Mouse (Mus musculus) heart, embryonic 11.5 days (tissue): Measurements from ENCODE around the gene Glcci1. TPM values are rescaled to one million over a fixed set of nuclear protein-coding genes. Genes with fewer than 3 reads are reported as not detected.
"Not testable (repeated sequence)": the region's sequence is repeated elsewhere in the genome, so short reads cannot be mapped to it uniquely, and the experiment has no call there.

Experiments
- ATAC-seq: fragments of 200-750 bp; cut with Nextera tagmentation; replicated peaks from 2 replicates; pipeline ENCODE4 v1.8.0; 2017; ENCODE audit warnings: moderate library complexity; ENCODE audit not compliant: insufficient number of reproducible peaks, low FRiP score, low TSS enrichment
- H3K27ac ChIP-seq: fragments of 300-500 bp; sonication (generic); 2 replicates; pipeline ENCODE4 v1.5.1; 2014; ENCODE audit warnings: mild to moderate bottlenecking, low read depth, low read length
- H3K27me3 ChIP-seq: fragments of 300-500 bp; sonication (generic); 2 replicates; pipeline ENCODE4 v1.6.1; 2014; ENCODE audit warnings: mild to moderate bottlenecking, low read length, mixed read lengths; ENCODE audit not compliant: control insufficient read depth, insufficient read depth
- H3K36me3 ChIP-seq: fragments of 300-500 bp; sonication (generic); 2 replicates; pipeline ENCODE4 v1.6.1; 2014; ENCODE audit warnings: mild to moderate bottlenecking, low read length, moderate library complexity, mixed read lengths; ENCODE audit not compliant: control insufficient read depth, insufficient read depth
- H3K4me1 ChIP-seq: fragments of 300-500 bp; sonication (generic); 2 replicates; pipeline ENCODE4 v1.6.1; 2014; ENCODE audit warnings: low read length; ENCODE audit not compliant: control insufficient read depth, insufficient read depth
- H3K4me2 ChIP-seq: fragments of 300-500 bp; sonication (generic); 2 replicates; pipeline ENCODE4 v1.6.1; 2014; ENCODE audit warnings: mild to moderate bottlenecking, moderate library complexity
- H3K4me3 ChIP-seq: fragments of 300-500 bp; sonication (generic); 2 replicates; pipeline ENCODE4 v1.5.1; 2014; ENCODE audit warnings: low read depth, low read length
- H3K9ac ChIP-seq: fragments of 300-500 bp; sonication (generic); 2 replicates; pipeline ENCODE4 v1.6.1; 2014; ENCODE audit warnings: mild to moderate bottlenecking, low read depth, low read length, moderate library complexity
- H3K9me3 ChIP-seq: fragments of 300-500 bp; sonication (generic); replicated peaks from 2 replicates; pipeline ENCODE4 v1.6.1; 2016; ENCODE audit warnings: low read length; ENCODE audit not compliant: control insufficient read depth
- WGBS: fragments of 180-500 bp; shearing (Covaris S2); extraction: QIAGEN DNeasy Blood & Tissue Kit; methylation state at CpG from one replicate; pipeline ENCODE4 v1.1.7; 2014; ENCODE audit not compliant: insufficient replicate concordance; 5-methylcytosine and 5-hydroxymethylcytosine counted together
- polyA plus RNA-seq: library from polyadenylated mRNA; unstranded; fragments of >200 nt; fragmentation: Nextera tagmentation; extraction: Ambion mirVana; gene quantifications from 2 replicates; pipeline ENCODE4 v1.2.1, GENCODE M21; 2014

Glcci1 gene
- polyA plus RNA-seq, 1 experiment from 2014 or later, result 7.4 TPM

DNA sequence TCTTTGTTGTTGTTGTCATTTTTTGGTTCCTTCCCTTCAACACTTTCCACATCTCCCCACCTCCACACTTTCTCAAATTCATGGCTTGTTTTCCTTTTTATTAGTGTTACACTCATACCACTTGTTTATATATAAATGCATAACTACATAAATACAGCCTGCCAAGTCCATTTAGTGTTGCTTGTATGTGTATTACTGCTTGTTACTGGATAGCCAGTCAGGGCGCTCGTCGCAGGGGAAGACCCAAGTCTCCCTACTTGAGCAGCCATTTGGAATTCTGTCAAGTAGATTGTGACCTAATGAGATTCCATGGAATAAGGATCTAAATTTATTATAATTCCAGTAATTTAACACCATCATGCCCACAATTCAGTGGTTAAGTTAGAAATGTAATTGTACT is 10.3 kb downstream of the Glcci1 start:
- Histone ChIP-seq H3K27ac (no peak overlapping the region), H3K4me3 (no peak overlapping the region), H3K27me3 (no peaks in the 10 kb centered on the region), H3K4me2 (no peak overlapping the region), H3K36me3 (no peaks in the 10 kb centered on the region), H3K9ac (no peak overlapping the region), H3K9me3 (no peaks in the 10 kb centered on the region), H3K4me1 (no peaks in the 10 kb centered on the region; the same call in 1 of the 2 replicates)
- ATAC-seq, result no peak
- 90% methylated on average over 3 of the region's 3 CpGs for WGBS

DNA sequence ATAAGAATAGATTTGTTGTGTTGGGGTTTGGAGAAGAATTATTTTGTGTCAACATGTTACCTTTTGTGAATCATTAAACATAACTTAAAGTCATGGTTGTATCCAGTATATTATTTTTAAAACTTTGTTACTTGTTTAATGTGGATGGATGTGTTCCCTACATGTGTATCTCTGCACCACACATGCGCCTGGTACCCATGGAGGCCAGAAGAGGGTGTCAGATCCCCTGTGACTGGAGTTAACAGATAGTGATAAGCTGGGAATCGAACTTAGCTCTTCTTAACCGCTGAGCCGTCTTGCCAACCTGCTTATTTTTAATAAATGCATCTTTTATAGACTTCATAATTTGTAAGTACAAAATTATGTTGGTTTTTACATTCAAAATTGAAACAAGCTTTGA is 11.8 kb downstream of the Glcci1 start:
- Histone ChIP-seq H3K4me3 (no peak overlapping the region), H3K4me2 (no peak overlapping the region), H3K9me3 (no peaks in the 10 kb centered on the region), H3K9ac (no peak overlapping the region), H3K27me3 (no peaks in the 10 kb centered on the region), H3K27ac (no peak overlapping the region), H3K4me1 (no peaks in the 10 kb centered on the region; the same call in 1 of the 2 replicates), H3K36me3 (no peaks in the 10 kb centered on the region)
- WGBS, result 95% methylated on average over 4 of the region's 4 CpGs
- ATAC-seq, result no peak

DNA sequence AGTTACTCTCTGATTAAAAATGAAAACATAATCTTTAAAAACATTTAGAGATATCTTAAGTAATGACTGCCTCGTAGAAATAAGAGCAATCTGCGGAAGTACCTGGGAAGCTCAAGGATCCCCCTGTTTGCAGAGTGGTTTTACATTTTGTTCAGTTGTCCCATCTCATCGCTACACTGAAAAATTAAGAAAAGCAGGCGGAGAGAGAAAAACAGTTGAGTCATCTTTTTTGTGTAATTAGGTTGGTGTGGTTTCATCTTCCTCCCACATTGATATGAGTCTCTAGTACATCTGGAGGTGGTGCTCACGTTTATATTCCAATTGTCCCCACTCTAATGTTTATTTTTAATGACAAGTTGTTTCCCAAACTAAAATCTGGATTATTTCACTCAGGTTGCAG is 15.3 kb downstream of the Glcci1 start:
- Histone ChIP-seq H3K9me3 (no peaks in the 10 kb centered on the region), H3K4me2 (no peak overlapping the region), H3K9ac (no peak overlapping the region), H3K4me1 (no peaks in the 10 kb centered on the region; the same call in 1 of the 2 replicates), H3K4me3 (no peak overlapping the region), H3K36me3 (no peaks in the 10 kb centered on the region), H3K27me3 (no peaks in the 10 kb centered on the region), H3K27ac (no peak overlapping the region)
- ATAC-seq, result no peak
- 86% methylated on average over 5 of the region's 5 CpGs for WGBS

DNA sequence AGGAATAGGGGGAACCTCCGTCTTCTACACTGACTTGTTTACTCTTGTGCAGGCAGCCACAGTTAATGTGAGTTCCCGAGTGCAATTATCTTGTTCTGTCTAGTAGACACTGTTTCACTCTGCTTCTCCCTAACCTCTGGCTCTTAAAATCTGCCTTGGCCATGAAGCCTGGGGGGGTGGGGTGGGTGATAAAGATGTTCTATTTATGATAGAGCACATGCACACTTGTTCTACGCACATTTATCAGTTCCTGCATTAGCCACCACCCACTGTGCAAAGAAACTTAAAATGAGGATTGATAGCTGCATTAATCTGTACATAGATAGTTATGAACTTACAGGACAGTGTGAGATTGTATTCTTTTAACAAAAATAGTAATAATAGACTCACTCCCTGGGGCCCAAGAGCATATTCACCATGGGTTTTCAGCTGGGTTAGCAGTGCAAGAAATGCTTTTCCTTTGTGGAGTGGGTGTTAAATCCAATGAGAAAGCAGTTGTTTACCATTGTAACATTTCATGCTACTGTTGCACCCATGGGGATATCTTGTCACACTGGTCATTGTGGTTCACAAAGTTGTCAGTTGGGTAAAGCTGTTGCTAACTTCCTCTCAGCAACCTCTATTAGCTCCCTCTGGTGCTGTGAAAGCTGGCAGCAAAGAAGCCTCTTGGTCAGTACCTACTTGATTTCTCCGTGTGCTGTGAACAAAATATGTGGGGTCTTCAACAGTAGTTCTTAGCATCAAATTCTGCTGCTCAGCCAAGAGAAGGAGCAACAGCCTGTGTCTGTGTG is 21.9 kb downstream of the Glcci1 start:
- Histone ChIP-seq H3K27ac (no peak overlapping the region), H3K4me2 (no peak overlapping the region), H3K4me1 (no peaks in the 10 kb centered on the region), H3K27me3 (no peaks in the 10 kb centered on the region), H3K36me3 (no peaks in the 10 kb centered on the region), H3K4me3 (no peak overlapping the region), H3K9ac (no peak overlapping the region), H3K9me3 (no peaks in the 10 kb centered on the region)
- no peak for ATAC-seq
- WGBS, result 54% methylated on average over 4 of the region's 4 CpGs

DNA sequence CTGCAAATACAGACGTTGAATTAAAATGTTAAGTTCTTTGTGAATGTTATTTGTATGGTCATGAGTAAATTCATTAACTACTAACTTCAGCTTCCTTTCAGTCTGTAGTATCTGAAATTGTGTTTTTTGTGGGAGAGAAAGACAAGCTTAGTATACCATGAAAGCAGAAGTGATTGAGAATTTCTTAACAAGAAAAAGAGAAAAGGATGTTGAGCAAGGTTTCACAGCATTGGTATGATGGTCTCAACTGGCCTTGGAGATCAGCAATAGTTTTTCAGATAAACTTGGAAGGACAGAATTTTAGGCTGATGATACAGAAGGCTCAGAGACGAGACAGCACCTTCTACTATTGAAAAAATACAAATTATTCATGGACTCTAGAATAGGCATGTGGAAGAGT is 27.5 kb downstream of the Glcci1 start:
- no peak overlapping the region for H3K4me2 ChIP-seq
- no peak overlapping the region for H3K27ac ChIP-seq
- 77% methylated on average over 2 of the region's 2 CpGs for WGBS
- no peaks in the 10 kb centered on the region for H3K36me3 ChIP-seq
- no peaks in the 10 kb centered on the region for H3K9me3 ChIP-seq
- no peak overlapping the region for H3K9ac ChIP-seq
- ATAC-seq, result no peak
- H3K4me3 ChIP-seq, result no peak overlapping the region
- no peaks in the 10 kb centered on the region for H3K4me1 ChIP-seq
- no peaks in the 10 kb centered on the region for H3K27me3 ChIP-seq

DNA sequence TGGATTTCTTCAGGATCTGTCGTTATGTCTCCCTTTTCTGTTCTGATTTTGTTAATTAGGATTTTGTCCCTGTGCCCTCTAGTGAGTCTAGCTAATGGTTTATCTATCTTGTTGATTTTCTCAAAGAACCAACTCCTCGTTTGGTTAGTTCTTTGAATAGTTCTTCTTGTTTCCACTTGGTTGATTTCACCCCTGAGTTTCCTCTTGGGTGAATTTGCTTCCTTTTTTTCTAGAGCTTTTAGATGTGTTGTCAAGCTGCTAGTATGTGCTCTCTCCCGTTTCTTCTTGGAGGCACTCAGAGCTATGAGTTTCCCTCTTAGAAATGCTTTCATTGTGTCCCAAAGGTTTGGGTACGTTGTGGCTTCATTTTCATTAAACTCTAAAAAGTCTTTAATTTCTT is 32.1 kb downstream of the Glcci1 start:
- not testable (repeated sequence) for H3K4me3 ChIP-seq, H3K27ac ChIP-seq, H3K9ac ChIP-seq, ATAC-seq, H3K4me1 ChIP-seq, H3K27me3 ChIP-seq, H3K9me3 ChIP-seq, H3K36me3 ChIP-seq, H3K4me2 ChIP-seq
- WGBS, result 81% methylated on average over 2 of the region's 4 CpGs

DNA sequence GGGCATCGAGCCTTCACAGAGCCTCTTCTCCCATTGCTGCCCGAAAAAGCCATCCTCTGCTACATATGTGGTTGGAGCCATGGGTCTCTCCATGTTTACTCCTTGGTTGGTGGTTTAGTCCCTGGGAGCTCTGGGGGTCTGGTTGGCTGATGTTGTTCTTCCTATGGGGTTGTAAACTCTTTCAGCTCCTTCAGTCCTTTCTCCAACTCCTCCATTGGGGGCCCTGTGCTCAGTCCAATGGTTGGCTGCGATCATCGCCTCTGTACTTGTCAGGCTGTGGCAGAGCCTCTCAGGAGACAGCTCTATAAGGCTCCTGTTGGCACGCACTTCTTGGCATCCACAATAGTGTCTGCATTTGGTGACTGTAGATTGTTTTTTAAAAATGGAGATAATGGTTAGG is 35.4 kb downstream of the Glcci1 start:
- ATAC-seq, result no peak
- H3K4me1 ChIP-seq, result no peaks in the 10 kb centered on the region
- no peak overlapping the region for H3K4me3 ChIP-seq
- no peaks in the 10 kb centered on the region for H3K27me3 ChIP-seq
- no peak overlapping the region for H3K27ac ChIP-seq
- no peak overlapping the region for H3K9ac ChIP-seq
- WGBS, result 91% methylated on average over 5 of the region's 5 CpGs
- H3K4me2 ChIP-seq, result no peak overlapping the region
- no peaks in the 10 kb centered on the region for H3K9me3 ChIP-seq
- H3K36me3 ChIP-seq, result no peaks in the 10 kb centered on the region

DNA sequence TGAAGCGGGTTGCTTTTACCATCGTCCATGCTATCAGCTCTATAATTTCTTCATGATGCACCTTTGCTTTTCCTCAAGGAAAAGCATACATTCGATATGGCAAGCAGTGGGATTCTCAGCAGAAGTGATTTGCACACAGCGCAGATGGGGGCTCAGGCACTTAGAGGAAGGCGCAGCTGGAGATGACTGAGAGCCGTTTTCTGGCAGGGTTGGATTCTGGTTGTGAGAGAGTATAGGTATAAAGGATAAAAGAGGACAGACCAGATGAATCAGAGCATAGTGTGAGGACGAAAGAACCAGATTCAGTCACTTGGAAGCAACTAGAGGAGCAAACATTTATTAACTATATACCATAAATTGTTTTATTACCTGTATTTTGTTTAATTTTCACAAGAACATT is 36.4 kb downstream of the Glcci1 start:
- ATAC-seq, result no peak
- no peak overlapping the region for H3K4me3 ChIP-seq
- H3K4me1 ChIP-seq, result no peaks in the 10 kb centered on the region
- H3K27ac ChIP-seq, result no peak overlapping the region
- H3K9ac ChIP-seq, result no peak overlapping the region
- 0 out of 2 replicates have a peak, but pooled peaks cover 2% of the 10 kb centered on the region for H3K36me3 ChIP-seq
- H3K27me3 ChIP-seq, result no peaks in the 10 kb centered on the region
- 87% methylated on average over 7 of the region's 7 CpGs for WGBS
- H3K4me2 ChIP-seq, result no peak overlapping the region
- no peaks in the 10 kb centered on the region for H3K9me3 ChIP-seq

DNA sequence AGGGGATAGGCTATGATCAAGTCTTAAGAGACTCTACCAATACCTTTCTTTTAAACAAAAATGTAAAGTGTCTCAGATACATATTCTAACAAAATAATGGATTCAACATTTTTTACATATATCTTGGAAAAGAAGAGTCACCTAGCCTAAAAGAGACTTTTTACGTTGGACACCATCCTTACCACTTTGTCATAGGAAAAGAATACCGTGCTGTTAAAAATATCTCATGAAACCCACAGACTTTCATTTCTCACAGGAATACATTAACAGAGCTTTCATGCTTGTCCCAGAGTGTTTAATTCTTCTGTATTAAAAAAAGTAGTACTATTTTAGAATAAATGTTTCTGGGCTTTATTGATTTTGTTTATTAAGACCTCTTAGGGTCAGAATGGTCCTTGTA is 41.8 kb downstream of the Glcci1 start:
- Histone ChIP-seq H3K27ac (no peak overlapping the region), H3K36me3 (0 out of 2 replicates have a peak, but pooled peaks cover 4% of the 10 kb centered on the region), H3K4me1 (no peaks in the 10 kb centered on the region), H3K4me2 (no peak overlapping the region), H3K4me3 (no peak overlapping the region), H3K9ac (no peak overlapping the region), H3K9me3 (no peaks in the 10 kb centered on the region), H3K27me3 (no peaks in the 10 kb centered on the region)
- ATAC-seq, result no peak
- WGBS, result 88% methylated on average over 2 of the region's 2 CpGs
